Mouse (Mus musculus) regulatory T cell (primary cell): ENCODE measurements at regions not wholly inside any gene's neighbourhood (a gene's known extent, or its start where the extent isn't known, plus 50 kb on each side); places are given as distances from the start of the nearest gene placed in this dataset.

Experiments
- in situ Hi-C: fragments of 300-600 bp; cut with MboI, MseI; formaldehyde crosslinking; loops from one replicate; pipeline ENCODE4 v1.15.1; 2025; ENCODE audit warnings: high pct_unique_total_duplicates

- in situ Hi-C loops, result no loop called here
Measured at GRCm38 (mm10) chr17:81319605-81320004, 122.0 kb upstream of the Gm11096 start.

- in situ Hi-C loops, result no loop called here
Measured at GRCm38 (mm10) chr17:81316655-81317054, 124.9 kb upstream of the Gm11096 start.

GRCm38 (mm10) chr17:81305880-81306279 lies 135.7 kb upstream of the Gm11096 start:
- in situ Hi-C loops, result no loop called here

GRCm38 (mm10) chr17:81304574-81304973 lies 137.0 kb upstream of the Gm11096 start:
- in situ Hi-C loops, result no loop called here

GRCm38 (mm10) chr17:81302490-81302889 lies 139.1 kb upstream of the Gm11096 start:
- in situ Hi-C loops, result no loop called here

- in situ Hi-C loops, result no loop called here
Measured at GRCm38 (mm10) chr17:81291829-81292228, 149.7 kb upstream of the Gm11096 start.

GRCm38 (mm10) chr17:81282543-81282942 lies 159.0 kb upstream of the Gm11096 start:
- in situ Hi-C loops, result no loop called here

GRCm38 (mm10) chr17:81270235-81270634 lies 171.3 kb upstream of the Gm11096 start:
- in situ Hi-C loops, result no loop called here

GRCm38 (mm10) chr17:81261957-81262356 lies 179.6 kb upstream of the Gm11096 start:
- in situ Hi-C loops, result no loop called here

GRCm38 (mm10) chr17:81260036-81260435 lies 181.5 kb upstream of the Gm11096 start:
- in situ Hi-C loops, result no loop called here

GRCm38 (mm10) chr17:81256106-81256505 lies 185.5 kb upstream of the Gm11096 start:
- in situ Hi-C loops, result no loop called here

GRCm38 (mm10) chr17:81250748-81251147 lies 185.9 kb upstream of the Thumpd2 start:
- in situ Hi-C loops, result no loop called here

GRCm38 (mm10) chr17:81246156-81246555 lies 181.3 kb upstream of the Thumpd2 start:
- in situ Hi-C loops, result no loop called here

- in situ Hi-C loops, result loop anchor here (10.0 kb wide), 1 partner anchor 613 kb away; no protein-coding TSS in a partner anchor
Measured at GRCm38 (mm10) chr17:81231771-81232170, 166.9 kb upstream of the Thumpd2 start.

- in situ Hi-C loops, result no loop called here
Measured at GRCm38 (mm10) chr17:81225281-81225680, 160.4 kb upstream of the Thumpd2 start.

- in situ Hi-C loops, result no loop called here
Measured at GRCm38 (mm10) chr17:81221436-81221835, 156.6 kb upstream of the Thumpd2 start.

- in situ Hi-C loops, result no loop called here
Measured at GRCm38 (mm10) chr17:81214844-81215243, 150.0 kb upstream of the Thumpd2 start.

GRCm38 (mm10) chr17:81212043-81212442 lies 147.2 kb upstream of the Thumpd2 start:
- in situ Hi-C loops, result no loop called here

- in situ Hi-C loops, result no loop called here
Measured at GRCm38 (mm10) chr17:81210389-81210788, 145.5 kb upstream of the Thumpd2 start.

GRCm38 (mm10) chr17:81209323-81209722 lies 144.4 kb upstream of the Thumpd2 start:
- in situ Hi-C loops, result no loop called here

- in situ Hi-C loops, result no loop called here
Measured at GRCm38 (mm10) chr17:81201052-81201451, 136.2 kb upstream of the Thumpd2 start.

GRCm38 (mm10) chr17:81194006-81194405 lies 129.1 kb upstream of the Thumpd2 start:
- in situ Hi-C loops, result loop anchor here (25.0 kb wide), 2 partner anchors 1668 to 1768 kb away; no protein-coding TSS in a partner anchor

- in situ Hi-C loops, result loop anchor here (25.0 kb wide), 2 partner anchors 1669 to 1769 kb away; no protein-coding TSS in a partner anchor
Measured at GRCm38 (mm10) chr17:81193230-81193871, 128.5 kb upstream of the Thumpd2 start.

- in situ Hi-C loops, result loop anchor here (25.0 kb wide), 2 partner anchors 1672 to 1772 kb away; no protein-coding TSS in a partner anchor
Measured at GRCm38 (mm10) chr17:81189996-81190395, 125.1 kb upstream of the Thumpd2 start.
